Mouse (Mus musculus) stomach, embryonic 16.5 days (tissue): Measurements from ENCODE around the gene Drd4. TPM values are rescaled to one million over a fixed set of nuclear protein-coding genes. Genes with fewer than 3 reads are reported as not detected.
A peak's percentile ranks its signal among the peaks of the same experiment; 100 is the strongest.

Source experiments
- ATAC-seq: fragments of 200-750 bp; cut with Nextera tagmentation; 2 replicates; pipeline ENCODE4 v1.8.0; 2017; ENCODE audit warnings: moderate number of reproducible peaks, moderate TSS enrichment; ENCODE audit not compliant: insufficient read depth, low FRiP score
- H3K27ac ChIP-seq: fragments of 300-500 bp; sonication (generic); 2 replicates; pipeline ENCODE4 v1.5.1; 2014; ENCODE audit warnings: low read length
- H3K27me3 ChIP-seq: fragments of 300-500 bp; sonication (generic); 2 replicates; pipeline ENCODE4 v1.6.1; 2014; ENCODE audit warnings: low read length, control low read depth, mixed read lengths; ENCODE audit not compliant: control insufficient read depth, insufficient read depth
- H3K36me3 ChIP-seq: fragments of 300-500 bp; sonication (generic); 2 replicates; pipeline ENCODE4 v1.6.1; 2014; ENCODE audit warnings: low read length; ENCODE audit not compliant: control insufficient read depth, insufficient read depth
- H3K4me1 ChIP-seq: fragments of 300-500 bp; sonication (generic); 2 replicates; pipeline ENCODE4 v1.6.1; 2014; ENCODE audit warnings: low read length, control low read depth, mixed read lengths; ENCODE audit not compliant: control insufficient read depth, insufficient read depth
- H3K4me2 ChIP-seq: fragments of 300-500 bp; sonication (generic); 2 replicates; pipeline ENCODE4 v1.6.1; 2014; ENCODE audit warnings: low read depth, low read length, mixed read lengths
- H3K4me3 ChIP-seq: fragments of 300-500 bp; sonication (generic); replicated peaks from 2 replicates; pipeline ENCODE4 v1.5.1; 2014; ENCODE audit warnings: mild to moderate bottlenecking, low read length
- H3K9ac ChIP-seq: fragments of 300-500 bp; sonication (generic); 2 replicates; pipeline ENCODE4 v1.6.1; 2014; ENCODE audit warnings: low read length
- H3K9me3 ChIP-seq: fragments of 300-500 bp; sonication (generic); replicated peaks from 2 replicates; pipeline ENCODE4 v1.6.1; 2016; ENCODE audit warnings: low read length, control low read depth; ENCODE audit not compliant: control insufficient read depth
- WGBS: fragments of 180-500 bp; shearing (Covaris S2); extraction: QIAGEN DNeasy Blood & Tissue Kit; methylation state at CpG from one replicate; pipeline ENCODE4 v1.1.7; 2014; 5-methylcytosine and 5-hydroxymethylcytosine counted together
- polyA plus RNA-seq: library from polyadenylated mRNA; unstranded; fragments of >200 nt; fragmentation: Nextera tagmentation; extraction: Ambion mirVana; gene quantifications from 2 replicates; pipeline ENCODE4 v1.2.1, GENCODE M21; 2015

Drd4 gene
- polyA plus RNA-seq, 1 experiment from 2014 or later, result 0.18 TPM

GRCm38 (mm10) chr7:141299175-141299574 lies 7.4 kb downstream of the Drd4 start:
- ATAC-seq, result no peak
- no peaks in the 10 kb centered on the region for H3K9me3 ChIP-seq
- H3K9ac ChIP-seq, result no peak overlapping the region
- no peak overlapping the region for H3K4me3 ChIP-seq
- H3K27me3 ChIP-seq, result peaks cover 15% of the 10 kb centered on the region
- H3K4me1 ChIP-seq, result no peaks in the 10 kb centered on the region
- peaks cover 8% of the 10 kb centered on the region; the same call in 1 of the 2 replicates for H3K36me3 ChIP-seq
- no peak overlapping the region for H3K27ac ChIP-seq
- 94% methylated on average over 8 of the region's 8 CpGs for whole genome bisulfite sequencing
- H3K4me2 ChIP-seq, result no peak overlapping the region

GRCm38 (mm10) chr7:141301386-141301785 lies 9.6 kb downstream of the Drd4 start:
- Histone ChIP-seq H3K4me3 (no peak overlapping the region), H3K4me1 (no peaks in the 10 kb centered on the region), H3K9ac (no peak overlapping the region), H3K27me3 (no peaks in the 10 kb centered on the region), H3K27ac (no peak overlapping the region), H3K9me3 (no peaks in the 10 kb centered on the region), H3K36me3 (peaks cover 17% of the 10 kb centered on the region; the same call in 1 of the 2 replicates), H3K4me2 (no peak overlapping the region)
- WGBS, result 94% methylated on average over 9 of the region's 9 CpGs
- ATAC-seq, result no peak

GRCm38 (mm10) chr7:141302702-141303268 lies 11.0 kb downstream of the Drd4 start:
- no peaks in the 10 kb centered on the region for H3K9me3 ChIP-seq
- no peaks in the 10 kb centered on the region for H3K4me1 ChIP-seq
- 85% methylated on average over 1 of the region's 1 CpGs for WGBS
- 0 out of 2 replicates have a peak overlapping the region, but pooled peaks have one; percentile 20 for H3K27ac ChIP-seq
- no peak overlapping the region for H3K4me3 ChIP-seq
- H3K9ac ChIP-seq, result no peak overlapping the region
- H3K4me2 ChIP-seq, result no peak overlapping the region
- no peak for ATAC-seq
- H3K27me3 ChIP-seq, result no peaks in the 10 kb centered on the region
- peaks cover 23% of the 10 kb centered on the region for H3K36me3 ChIP-seq

- 85% methylated on average over 4 of the region's 4 CpGs for WGBS
- no peaks in the 10 kb centered on the region for H3K4me1 ChIP-seq
Measured at GRCm38 (mm10) chr7:141304537-141304936, 12.7 kb downstream of the Drd4 start.

GRCm38 (mm10) chr7:141314416-141314815 lies 22.6 kb downstream of the Drd4 start:
- no peak overlapping the region for H3K9ac ChIP-seq
- H3K27ac ChIP-seq, result no peak overlapping the region
- H3K4me2 ChIP-seq, result no peak overlapping the region
- no peaks in the 10 kb centered on the region for H3K9me3 ChIP-seq
- WGBS, result 93% methylated on average over 2 of the region's 2 CpGs
- no peaks in the 10 kb centered on the region for H3K27me3 ChIP-seq
- ATAC-seq, result no peak
- no peaks in the 10 kb centered on the region for H3K4me1 ChIP-seq
- no peak overlapping the region for H3K4me3 ChIP-seq
- peaks cover 26% of the 10 kb centered on the region for H3K36me3 ChIP-seq

More at GRCm38 (mm10) chr7:141304537-141304936, 12.7 kb downstream of the Drd4 start:
- no peak for ATAC-seq
- peaks cover 33% of the 10 kb centered on the region for H3K36me3 ChIP-seq
- no peak overlapping the region for H3K9ac ChIP-seq
- no peak overlapping the region for H3K4me3 ChIP-seq
- H3K4me2 ChIP-seq, result no peak overlapping the region
- no peak overlapping the region for H3K27ac ChIP-seq
- no peaks in the 10 kb centered on the region for H3K9me3 ChIP-seq
- no peaks in the 10 kb centered on the region for H3K27me3 ChIP-seq

GRCm38 (mm10) chr7:141315076-141315475 lies 23.3 kb downstream of the Drd4 start:
- 87% methylated on average over 8 of the region's 8 CpGs for WGBS

GRCm38 (mm10) chr7:141315974-141316373 lies 24.2 kb downstream of the Drd4 start:
- 78% methylated on average over 5 of the region's 5 CpGs for WGBS
- Histone ChIP-seq H3K4me3 (no peak overlapping the region), H3K27me3 (no peaks in the 10 kb centered on the region), H3K9me3 (no peaks in the 10 kb centered on the region), H3K4me1 (no peaks in the 10 kb centered on the region), H3K27ac (no peak overlapping the region), H3K36me3 (peaks cover 31% of the 10 kb centered on the region), H3K9ac (no peak overlapping the region), H3K4me2 (no peak overlapping the region)
- peak; percentile 53; the same call in 1 of the 2 replicates for ATAC-seq

More at GRCm38 (mm10) chr7:141315076-141315475, 23.3 kb downstream of the Drd4 start:
- H3K27ac ChIP-seq, result no peak overlapping the region
- H3K36me3 ChIP-seq, result peaks cover 28% of the 10 kb centered on the region
- no peak for ATAC-seq
- no peaks in the 10 kb centered on the region for H3K9me3 ChIP-seq
- no peak overlapping the region for H3K4me2 ChIP-seq
- H3K4me1 ChIP-seq, result no peaks in the 10 kb centered on the region
- H3K27me3 ChIP-seq, result no peaks in the 10 kb centered on the region
- H3K4me3 ChIP-seq, result no peak overlapping the region
- H3K9ac ChIP-seq, result no peak overlapping the region

- Histone ChIP-seq H3K4me3 (no peak overlapping the region), H3K36me3 (peaks cover 31% of the 10 kb centered on the region), H3K4me2 (no peak overlapping the region), H3K9ac (no peak overlapping the region), H3K9me3 (no peaks in the 10 kb centered on the region), H3K4me1 (no peaks in the 10 kb centered on the region), H3K27me3 (no peaks in the 10 kb centered on the region), H3K27ac (no peak overlapping the region)
- WGBS, result 88% methylated on average over 1 of the region's 1 CpGs
- no peak for ATAC-seq
Measured at GRCm38 (mm10) chr7:141317619-141318132, 25.9 kb downstream of the Drd4 start.

GRCm38 (mm10) chr7:141319446-141319845 lies 27.6 kb downstream of the Drd4 start:
- Histone ChIP-seq H3K27ac (no peak overlapping the region), H3K4me1 (no peaks in the 10 kb centered on the region), H3K9me3 (no peaks in the 10 kb centered on the region), H3K4me3 (no peak overlapping the region), H3K9ac (no peak overlapping the region), H3K4me2 (no peak overlapping the region), H3K36me3 (peaks cover 24% of the 10 kb centered on the region), H3K27me3 (no peaks in the 10 kb centered on the region)
- ATAC-seq, result no peak
- WGBS, result 67% methylated on average over 2 of the region's 2 CpGs
